Mouse (Mus musculus) testis, postnatal 14 days (tissue): ENCODE data around the gene Nap1l3.

Experiments
- DNase-seq: peaks from one replicate; pipeline ENCODE4 v3.0.0; 2021; ENCODE audit warnings: low spot score

The Nap1l3 gene

GRCm38 (mm10) chrX:122396781-122397581 lies at the start of gene Nap1l3:
TSS of gene Nap1l3 (minus strand) at chrX:122397401.
- peak; percentile 68 for DNase-seq

GRCm38 (mm10) chrX:122397652-122398051 lies 451 bp upstream of the Nap1l3 start:
- DNase-seq: no peak
